In genomic region chr14:20693589-20694101, GRCm38 (mm10) we compare ENCODE assay signal across 12 mouse cellular contexts. TPM values are rescaled to one million over a fixed set of nuclear protein-coding genes. Genes with fewer than 3 reads are reported as not detected.
DNase-seq lines count a peak whose midpoint lies in the region; ATAC-seq lines count a peak whose summit lies in the region.
"Had no signal": no experiment of that assay in that cellular context is flagged by ENCODE, and none has a peak within 500 bp of the region (broad histone marks: within the 10 kb centered on the region; RNA-seq: fewer than 3 reads in every experiment).

No protein-coding gene starts in this region.

- H3K9ac ChIP-seq in forebrain, embryonic 13.5 days = no peak overlapping the region
- H3K9ac ChIP-seq in forebrain, embryonic 16.5 days (replicated peaks; ENCODE audit: low read depth, low read length) = no peak overlapping the region
- no peak overlapping the region; the same call in 1 of the 2 replicates for H3K9ac ChIP-seq in hindbrain, embryonic 13.5 days
- H3K9ac ChIP-seq in hindbrain, embryonic 16.5 days (ENCODE audit: low read depth, low read length) = no peak overlapping the region
- no peak overlapping the region for H3K9ac ChIP-seq in liver, embryonic 15.5 days
- no peak overlapping the region for H3K9ac ChIP-seq in intestine, embryonic 16.5 days (ENCODE audit: low read depth, low read length)

- no peak for ATAC-seq in forebrain, embryonic 13.5 days
- no peak for ATAC-seq in forebrain, embryonic 16.5 days
- no peak for ATAC-seq in hindbrain, embryonic 13.5 days (ENCODE audit: low FRiP score)
- ATAC-seq in hindbrain, embryonic 16.5 days = no peak
- no peak for ATAC-seq in liver, embryonic 15.5 days (ENCODE audit: insufficient read depth)
- no peak for ATAC-seq in intestine, embryonic 16.5 days
- ATAC-seq: lung, postnatal 0 days had no signal

- H3K27ac ChIP-seq in forebrain, embryonic 13.5 days = no peak overlapping the region
- no peak overlapping the region for H3K27ac ChIP-seq in forebrain, embryonic 16.5 days (ENCODE audit: low read length)
- H3K27ac ChIP-seq in hindbrain, embryonic 13.5 days = peak overlapping the region; percentile 96
- no peak overlapping the region for H3K27ac ChIP-seq in hindbrain, embryonic 16.5 days (ENCODE audit: low read depth, low read length)
- no peak overlapping the region for H3K27ac ChIP-seq in embryonic facial prominence, embryonic 10.5 days (replicated peaks)
- peak overlapping the region; percentile 93; the same call in 1 of the 2 replicates for H3K27ac ChIP-seq in liver, embryonic 15.5 days (replicated peaks)
- no peak overlapping the region for H3K27ac ChIP-seq in intestine, embryonic 16.5 days (ENCODE audit: low read length)

- H3K27me3 ChIP-seq in forebrain, embryonic 13.5 days = no peaks in the 10 kb centered on the region
- no peaks in the 10 kb centered on the region for H3K27me3 ChIP-seq in forebrain, embryonic 16.5 days (replicated peaks; ENCODE audit: control insufficient read depth, insufficient read depth, low read length)
- H3K27me3 ChIP-seq in hindbrain, embryonic 13.5 days = no peaks in the 10 kb centered on the region
- no peaks in the 10 kb centered on the region for H3K27me3 ChIP-seq in hindbrain, embryonic 16.5 days (replicated peaks; ENCODE audit: control insufficient read depth, insufficient read depth, low read length)
- no peaks in the 10 kb centered on the region for H3K27me3 ChIP-seq in embryonic facial prominence, embryonic 10.5 days (replicated peaks; ENCODE audit: low read depth, poor library complexity, severe bottlenecking)
- H3K27me3 ChIP-seq in liver, embryonic 15.5 days = no peaks in the 10 kb centered on the region
- no peaks in the 10 kb centered on the region for H3K27me3 ChIP-seq in intestine, embryonic 16.5 days (replicated peaks; ENCODE audit: control insufficient read depth, insufficient read depth, low read length)
- H3K27me3 ChIP-seq: hindbrain, embryonic 15.5 days had no signal

- peaks cover 37% of the 10 kb centered on the region for H3K4me1 ChIP-seq in forebrain, embryonic 13.5 days
- peaks cover 36% of the 10 kb centered on the region for H3K4me1 ChIP-seq in forebrain, embryonic 16.5 days (replicated peaks; ENCODE audit: control insufficient read depth, insufficient read depth, low read length)
- peaks cover 39% of the 10 kb centered on the region for H3K4me1 ChIP-seq in hindbrain, embryonic 13.5 days (replicated peaks)
- H3K4me1 ChIP-seq in hindbrain, embryonic 16.5 days (ENCODE audit: control insufficient read depth, insufficient read depth, low read depth, low read length) = peaks cover 36% of the 10 kb centered on the region
- peaks cover 46% of the 10 kb centered on the region for H3K4me1 ChIP-seq in embryonic facial prominence, embryonic 10.5 days
- H3K4me1 ChIP-seq in liver, embryonic 15.5 days (replicated peaks) = peaks cover 49% of the 10 kb centered on the region
- H3K4me1 ChIP-seq in intestine, embryonic 16.5 days (ENCODE audit: control insufficient read depth, insufficient read depth, low read length) = peaks cover 21% of the 10 kb centered on the region

- peaks cover 64% of the 10 kb centered on the region for H3K36me3 ChIP-seq in forebrain, embryonic 13.5 days (ENCODE audit: poor library complexity, severe bottlenecking)
- peaks cover 30% of the 10 kb centered on the region for H3K36me3 ChIP-seq in forebrain, embryonic 16.5 days (ENCODE audit: control insufficient read depth, insufficient read depth)
- peaks cover 59% of the 10 kb centered on the region for H3K36me3 ChIP-seq in hindbrain, embryonic 13.5 days
- H3K36me3 ChIP-seq in hindbrain, embryonic 16.5 days (ENCODE audit: control insufficient read depth, insufficient read depth, low read length) = peaks cover 43% of the 10 kb centered on the region
- H3K36me3 ChIP-seq in embryonic facial prominence, embryonic 10.5 days (replicated peaks) = peaks cover 72% of the 10 kb centered on the region
- H3K36me3 ChIP-seq in liver, embryonic 15.5 days (replicated peaks) = peaks cover 66% of the 10 kb centered on the region
- peaks cover 23% of the 10 kb centered on the region for H3K36me3 ChIP-seq in intestine, embryonic 16.5 days (ENCODE audit: control insufficient read depth, insufficient read depth, low read length)

- no peak for DNase-seq in embryonic facial prominence, embryonic 10.5 days (ENCODE audit: low spot score)
- DNase-seq: kidney, adult 8-10 months; kidney, postnatal 36 days; left cerebral cortex, postnatal 4 days had no signal

- peak overlapping the region; percentile 73; the same call in 1 of the 2 replicates for H3K4me3 ChIP-seq in forebrain, embryonic 13.5 days
- H3K4me3 ChIP-seq in forebrain, embryonic 16.5 days (replicated peaks; ENCODE audit: low read length) = no peak overlapping the region
- H3K4me3 ChIP-seq in hindbrain, embryonic 13.5 days = 0 out of 2 replicates have a peak overlapping the region, but pooled peaks have one; percentile 65
- no peak overlapping the region for H3K4me3 ChIP-seq in hindbrain, embryonic 16.5 days (ENCODE audit: low read length)
- peak overlapping the region; percentile 96 for H3K4me3 ChIP-seq in embryonic facial prominence, embryonic 10.5 days
- H3K4me3 ChIP-seq in liver, embryonic 15.5 days (replicated peaks) = no peak overlapping the region
- H3K4me3 ChIP-seq in intestine, embryonic 16.5 days (ENCODE audit: low read length) = no peak overlapping the region

- no peaks in the 10 kb centered on the region for H3K9me3 ChIP-seq in forebrain, embryonic 13.5 days (replicated peaks)
- no peaks in the 10 kb centered on the region for H3K9me3 ChIP-seq in forebrain, embryonic 16.5 days (ENCODE audit: control insufficient read depth, low read length)
- no peaks in the 10 kb centered on the region for H3K9me3 ChIP-seq in hindbrain, embryonic 13.5 days
- H3K9me3 ChIP-seq in hindbrain, embryonic 16.5 days (ENCODE audit: control insufficient read depth, low read length) = no peaks in the 10 kb centered on the region
- H3K9me3 ChIP-seq in embryonic facial prominence, embryonic 10.5 days = no peaks in the 10 kb centered on the region
- H3K9me3 ChIP-seq in liver, embryonic 15.5 days (replicated peaks) = no peaks in the 10 kb centered on the region
- no peaks in the 10 kb centered on the region for H3K9me3 ChIP-seq in intestine, embryonic 16.5 days (ENCODE audit: control insufficient read depth, low read length)
- H3K9me3 ChIP-seq: hindbrain, embryonic 15.5 days had no signal

- 94% methylated on average over 10 of the region's 10 CpGs for WGBS in forebrain, embryonic 13.5 days
- 94% methylated on average over 10 of the region's 10 CpGs for WGBS in forebrain, embryonic 16.5 days
- 95% methylated on average over 10 of the region's 10 CpGs for WGBS in hindbrain, embryonic 13.5 days
- 91% methylated on average over 10 of the region's 10 CpGs for WGBS in hindbrain, embryonic 16.5 days
- WGBS in embryonic facial prominence, embryonic 10.5 days = 92% methylated on average over 10 of the region's 10 CpGs
- WGBS in liver, embryonic 15.5 days (ENCODE audit: insufficient replicate concordance) = 74% methylated on average over 10 of the region's 10 CpGs
- WGBS in intestine, embryonic 16.5 days = 93% methylated on average over 10 of the region's 10 CpGs

- H3K4me2 ChIP-seq in forebrain, embryonic 13.5 days = no peak overlapping the region
- no peak overlapping the region for H3K4me2 ChIP-seq in forebrain, embryonic 16.5 days (ENCODE audit: low read length)
- H3K4me2 ChIP-seq in hindbrain, embryonic 13.5 days = no peak overlapping the region
- no peak overlapping the region for H3K4me2 ChIP-seq in hindbrain, embryonic 16.5 days (ENCODE audit: low read length)
- peak overlapping the region; percentile 89 for H3K4me2 ChIP-seq in liver, embryonic 15.5 days
- H3K4me2 ChIP-seq in intestine, embryonic 16.5 days (ENCODE audit: low read depth, low read length) = no peak overlapping the region

RNA-seq across cellular contexts. Expression of gene Fut11, which starts 1.1 kb away (rescaled TPM):
- polyA plus RNA-seq in forebrain, embryonic 13.5 days (2015; fragmentation: Nextera tagmentation; extraction: Ambion mirVana) = 18.9 and 19.9 TPM in 2 replicates
- 21.6 and 23.3 TPM in 2 replicates for polyA plus RNA-seq in forebrain, embryonic 16.5 days (2015; fragmentation: Nextera tagmentation; extraction: Ambion mirVana)
- polyA plus RNA-seq in hindbrain, embryonic 13.5 days (2015; fragmentation: Nextera tagmentation; extraction: Ambion mirVana) = 27.2 and 29.3 TPM in 2 replicates
- 29.1 and 30.1 TPM in 2 replicates for polyA plus RNA-seq in hindbrain, embryonic 16.5 days (2015; fragmentation: Nextera tagmentation; extraction: Ambion mirVana)
- 20.2 and 20.9 TPM in 2 replicates for polyA plus RNA-seq in embryonic facial prominence, embryonic 10.5 days (2016; fragmentation: Nextera tagmentation; extraction: Ambion mirVana)
- polyA plus RNA-seq in liver, embryonic 15.5 days (2015; fragmentation: Nextera tagmentation; extraction: Ambion mirVana) = 6.3 and 7.3 TPM in 2 replicates
- 15.0 and 16.0 TPM in 2 replicates for polyA plus RNA-seq in intestine, embryonic 16.5 days (2015; fragmentation: Nextera tagmentation; extraction: Ambion mirVana)

RNA-seq across cellular contexts. Expression of gene Chchd1, which starts 9.2 kb away (rescaled TPM):
- 235 and 281 TPM in 2 replicates for polyA plus RNA-seq in forebrain, embryonic 13.5 days (2015; fragmentation: Nextera tagmentation; extraction: Ambion mirVana)
- 175 and 187 TPM in 2 replicates for polyA plus RNA-seq in forebrain, embryonic 16.5 days (2015; fragmentation: Nextera tagmentation; extraction: Ambion mirVana)
- polyA plus RNA-seq in hindbrain, embryonic 13.5 days (2015; fragmentation: Nextera tagmentation; extraction: Ambion mirVana) = 200 and 204 TPM in 2 replicates
- 148 and 163 TPM in 2 replicates for polyA plus RNA-seq in hindbrain, embryonic 16.5 days (2015; fragmentation: Nextera tagmentation; extraction: Ambion mirVana)
- 253 and 263 TPM in 2 replicates for polyA plus RNA-seq in embryonic facial prominence, embryonic 10.5 days (2016; fragmentation: Nextera tagmentation; extraction: Ambion mirVana)
- 70.8 and 89.3 TPM in 2 replicates for polyA plus RNA-seq in liver, embryonic 15.5 days (2015; fragmentation: Nextera tagmentation; extraction: Ambion mirVana)
- 171 and 190 TPM in 2 replicates for polyA plus RNA-seq in intestine, embryonic 16.5 days (2015; fragmentation: Nextera tagmentation; extraction: Ambion mirVana)

RNA-seq across cellular contexts. Expression of gene Zswim8, which starts 13.7 kb away (rescaled TPM):
- 40.8 and 44.2 TPM in 2 replicates for polyA plus RNA-seq in forebrain, embryonic 13.5 days (2015; fragmentation: Nextera tagmentation; extraction: Ambion mirVana)
- polyA plus RNA-seq in forebrain, embryonic 16.5 days (2015; fragmentation: Nextera tagmentation; extraction: Ambion mirVana) = 44.4 and 55.9 TPM in 2 replicates
- 45.3 and 46.2 TPM in 2 replicates for polyA plus RNA-seq in hindbrain, embryonic 13.5 days (2015; fragmentation: Nextera tagmentation; extraction: Ambion mirVana)
- polyA plus RNA-seq in hindbrain, embryonic 16.5 days (2015; fragmentation: Nextera tagmentation; extraction: Ambion mirVana) = 36.1 and 42.2 TPM in 2 replicates
- 34.2 and 36.3 TPM in 2 replicates for polyA plus RNA-seq in embryonic facial prominence, embryonic 10.5 days (2016; fragmentation: Nextera tagmentation; extraction: Ambion mirVana)
- 5.0 and 5.8 TPM in 2 replicates for polyA plus RNA-seq in liver, embryonic 15.5 days (2015; fragmentation: Nextera tagmentation; extraction: Ambion mirVana)
- 21.8 and 23.3 TPM in 2 replicates for polyA plus RNA-seq in intestine, embryonic 16.5 days (2015; fragmentation: Nextera tagmentation; extraction: Ambion mirVana)

RNA-seq across cellular contexts. Expression of gene Sec24c, which starts 19.5 kb away (rescaled TPM):
- 75.9 and 84.7 TPM in 2 replicates for polyA plus RNA-seq in forebrain, embryonic 13.5 days (2015; fragmentation: Nextera tagmentation; extraction: Ambion mirVana)
- polyA plus RNA-seq in forebrain, embryonic 16.5 days (2015; fragmentation: Nextera tagmentation; extraction: Ambion mirVana) = 96.8 and 101 TPM in 2 replicates
- polyA plus RNA-seq in hindbrain, embryonic 13.5 days (2015; fragmentation: Nextera tagmentation; extraction: Ambion mirVana) = 89.8 and 90.0 TPM in 2 replicates
- 80.6 and 103 TPM in 2 replicates for polyA plus RNA-seq in hindbrain, embryonic 16.5 days (2015; fragmentation: Nextera tagmentation; extraction: Ambion mirVana)
- polyA plus RNA-seq in embryonic facial prominence, embryonic 10.5 days (2016; fragmentation: Nextera tagmentation; extraction: Ambion mirVana) = 117 and 120 TPM in 2 replicates
- 35.3 and 40.6 TPM in 2 replicates for polyA plus RNA-seq in liver, embryonic 15.5 days (2015; fragmentation: Nextera tagmentation; extraction: Ambion mirVana)
- 92.7 and 106 TPM in 2 replicates for polyA plus RNA-seq in intestine, embryonic 16.5 days (2015; fragmentation: Nextera tagmentation; extraction: Ambion mirVana)

RNA-seq across cellular contexts. Expression of gene Synpo2l, which starts 25.5 kb away (rescaled TPM):
- 0.13 and 0.14 TPM in 2 replicates for polyA plus RNA-seq in forebrain, embryonic 13.5 days (2015; fragmentation: Nextera tagmentation; extraction: Ambion mirVana)
- 0.12 and 0.14 TPM in 2 replicates for polyA plus RNA-seq in forebrain, embryonic 16.5 days (2015; fragmentation: Nextera tagmentation; extraction: Ambion mirVana)
- 0.23 and 0.30 TPM in 2 replicates for polyA plus RNA-seq in hindbrain, embryonic 13.5 days (2015; fragmentation: Nextera tagmentation; extraction: Ambion mirVana)
- 0.23 and 1.6 TPM in 2 replicates for polyA plus RNA-seq in hindbrain, embryonic 16.5 days (2015; fragmentation: Nextera tagmentation; extraction: Ambion mirVana)
- polyA plus RNA-seq in embryonic facial prominence, embryonic 10.5 days (2016; fragmentation: Nextera tagmentation; extraction: Ambion mirVana) = 0.50 and 0.54 TPM in 2 replicates
- polyA plus RNA-seq in liver, embryonic 15.5 days (2015; fragmentation: Nextera tagmentation; extraction: Ambion mirVana) = 0.68 and 1.3 TPM in 2 replicates
- polyA plus RNA-seq in intestine, embryonic 16.5 days (2015; fragmentation: Nextera tagmentation; extraction: Ambion mirVana) = 0.10 and 0.20 TPM in 2 replicates

Comparison
In these comparisons a context has a peak if more than half of its experiments do, and no peak if none do; other contexts are left out.
1. H3K27ac ChIP-seq: peak in hindbrain, embryonic 13.5 days (single experiment) and liver, embryonic 15.5 days (single experiment); none in forebrain, embryonic 13.5 days (single experiment), forebrain, embryonic 16.5 days (single experiment), hindbrain, embryonic 16.5 days (single experiment), embryonic facial prominence, embryonic 10.5 days (single experiment) and intestine, embryonic 16.5 days (single experiment).
2. H3K4me3 ChIP-seq: peak in forebrain, embryonic 13.5 days (single experiment), hindbrain, embryonic 13.5 days (single experiment) and embryonic facial prominence, embryonic 10.5 days (single experiment); none in forebrain, embryonic 16.5 days (single experiment), hindbrain, embryonic 16.5 days (single experiment), liver, embryonic 15.5 days (single experiment) and intestine, embryonic 16.5 days (single experiment).